Mouse (Mus musculus): ENCODE measurements around the gene Lrrn1.

DNA sequence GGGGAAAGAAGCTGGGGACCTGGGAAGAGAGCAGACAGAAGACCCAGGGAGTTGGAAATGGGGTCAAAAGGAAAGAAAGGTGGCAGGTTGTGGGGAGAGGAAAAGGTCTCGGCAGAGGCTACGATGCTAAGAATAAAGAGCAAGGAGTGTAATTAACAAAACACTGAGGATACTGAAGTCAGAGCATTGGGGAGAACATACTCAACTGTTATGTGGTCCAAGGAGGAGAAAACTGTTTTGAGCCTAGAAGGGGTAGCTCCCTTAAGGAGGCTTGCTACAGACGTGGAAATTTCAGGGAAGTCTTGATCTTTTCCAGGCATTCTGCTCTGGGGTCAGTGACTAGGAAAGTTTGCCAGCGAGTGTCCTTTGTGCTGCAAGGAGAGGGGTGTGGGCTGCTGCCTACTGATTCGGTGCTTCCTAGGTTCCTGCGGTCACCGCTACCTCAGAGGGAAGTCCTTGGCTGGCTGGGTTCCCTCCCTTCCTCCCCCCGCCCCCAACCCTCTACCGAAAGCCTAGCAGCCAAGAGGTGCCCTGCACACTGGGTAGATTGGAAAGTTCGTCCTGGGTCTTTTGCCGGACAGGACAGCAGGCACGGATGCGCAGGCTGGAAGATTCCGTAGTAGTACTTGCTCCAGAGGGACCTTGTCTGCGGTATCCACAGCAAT is 1.2 kb downstream of the Lrrn1 start:
- no peak for TF ChIP-seq CTCF (IDR thresholded peaks at IDR 0.05; ENCODE audit: low read depth)
- no peak for TF ChIP-seq EP300 (optimal IDR thresholded peaks at IDR 0.05)

Measured in stomach, postnatal 0 days (tissue).